Mouse (Mus musculus) frontal cortex, postnatal 14 days (tissue): Measurements from ENCODE around the gene Mbd3.
"Not testable (repeated sequence)": the region's sequence is repeated elsewhere in the genome, so short reads cannot be mapped to it uniquely, and the experiment has no call there.

ENCODE experiments used
- DNase-seq, 2 experiments: peaks; one replicate each; pipeline ENCODE4 v3.0.0; 2022; ENCODE audit warnings: low spot score in 2 of 2

Gene Mbd3

GRCm38 (mm10) chr10:80369995-80370747, 29.2 kb downstream of the Mbd3 start:
- DNase-seq = no peak

- DNase-seq = no peak
These were observed 31.0 kb downstream of the Mbd3 start for GRCm38 (mm10) chr10:80368392-80368791.

- DNase-seq = no peak
These were observed 31.4 kb downstream of the Mbd3 start for GRCm38 (mm10) chr10:80367954-80368353.

GRCm38 (mm10) chr10:80365736-80366135, 33.6 kb downstream of the Mbd3 start:
- no peak for DNase-seq

- no peak for DNase-seq
These were observed 35.6 kb downstream of the Mbd3 start for GRCm38 (mm10) chr10:80363734-80364133.

- no peak for DNase-seq
These were observed 41.2 kb downstream of the Mbd3 start for GRCm38 (mm10) chr10:80357994-80358639.

GRCm38 (mm10) chr10:80357336-80357735, 42.0 kb downstream of the Mbd3 start:
- DNase-seq = no peak

- no peak for DNase-seq
These were observed 42.6 kb downstream of the Mbd3 start for GRCm38 (mm10) chr10:80356737-80357136.

GRCm38 (mm10) chr10:80356001-80356682, 43.2 kb downstream of the Mbd3 start, which contains the start of gene Plk5:
Gene Plk5 (plus strand): TSS chr10:80356459.
- DNase-seq = no peak

GRCm38 (mm10) chr10:80355431-80355830, 43.9 kb downstream of the Mbd3 start:
- DNase-seq = no peak

GRCm38 (mm10) chr10:80352727-80353126, 46.6 kb downstream of the Mbd3 start:
- no peak for DNase-seq

GRCm38 (mm10) chr10:80351896-80352295, 47.5 kb downstream of the Mbd3 start:
- no peak for DNase-seq

GRCm38 (mm10) chr10:80350292-80350691, 49.1 kb downstream of the Mbd3 start:
- peak; percentile 56 to 77 for DNase-seq

GRCm38 (mm10) chr10:80348981-80349380, 50.4 kb downstream of the Mbd3 start:
- no peak for DNase-seq

GRCm38 (mm10) chr10:80348244-80348781, 51.0 kb downstream of the Mbd3 start, which contains the start of gene Adamtsl5:
Gene Adamtsl5 (minus strand): TSS chr10:80348412.
- no peak for DNase-seq

- no peak for DNase-seq
These were observed 51.8 kb downstream of the Mbd3 start for GRCm38 (mm10) chr10:80347514-80347967.

GRCm38 (mm10) chr10:80345929-80346328, 53.4 kb downstream of the Mbd3 start:
- DNase-seq = not testable (repeated sequence)

- DNase-seq = no peak
These were observed 54.2 kb downstream of the Mbd3 start for GRCm38 (mm10) chr10:80345122-80345521.

- DNase-seq = no peak
These were observed 55.2 kb downstream of the Mbd3 start for GRCm38 (mm10) chr10:80344131-80344661.

GRCm38 (mm10) chr10:80343425-80343895, 55.9 kb downstream of the Mbd3 start:
- no peak for DNase-seq

GRCm38 (mm10) chr10:80342749-80343424, 56.5 kb downstream of the Mbd3 start:
- no peak for DNase-seq
